Mouse (Mus musculus): ENCODE measurements around the gene Gja5.
"Not testable (repeated sequence)": the region's sequence is repeated elsewhere in the genome, so short reads cannot be mapped to it uniquely, and the experiment has no call there.

Gene Gja5

DNA sequence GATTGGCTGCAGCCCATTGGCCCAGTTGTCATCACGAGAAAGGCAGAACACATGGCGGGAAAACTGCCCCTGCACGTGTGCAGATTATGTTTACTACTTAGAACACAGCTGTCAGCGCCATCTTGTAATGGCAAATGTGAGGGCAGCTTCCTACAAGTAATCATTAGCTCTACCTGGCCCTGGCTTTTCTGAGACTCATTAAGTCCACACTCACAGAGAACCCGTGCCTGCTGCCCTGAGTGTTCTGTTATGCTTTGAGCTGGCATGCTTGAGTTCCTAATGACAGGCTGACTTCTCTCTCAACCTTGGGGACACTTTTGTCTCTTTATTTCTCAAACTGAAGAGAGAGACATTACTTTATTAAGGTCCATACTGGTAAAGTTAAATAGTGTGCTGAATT is 199.5 kb downstream of the Gja5 start:
- CTCF ChIA-PET, result not testable (repeated sequence)

GRCm38 (mm10) chr3:97104696-97105430 is 200.4 kb downstream of the Gja5 start:
- CTCF ChIA-PET, result no interaction called here

DNA sequence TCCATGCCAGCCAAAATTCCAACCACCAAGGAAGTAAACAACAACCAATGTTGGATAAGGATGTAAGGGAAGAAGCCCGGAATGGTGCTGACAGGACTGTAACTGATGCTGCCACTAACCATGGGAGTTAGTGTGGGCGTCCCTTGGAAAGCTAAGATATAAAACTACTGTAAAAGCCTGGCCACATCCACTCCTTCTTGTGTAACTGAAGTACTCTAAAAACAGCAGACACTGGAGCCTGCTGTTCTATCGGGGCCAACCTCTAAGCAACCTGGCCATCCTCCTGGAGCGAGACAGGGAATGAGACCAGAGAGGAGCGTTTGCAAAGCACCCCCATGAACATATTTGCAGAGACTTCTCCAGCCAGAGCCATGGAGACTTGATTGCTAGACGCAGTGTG is 213.0 kb downstream of the Gja5 start:
- CTCF ChIA-PET, result no interaction called here

- CTCF ChIA-PET, result no interaction called here
Observed at GRCm38 (mm10) chr3:97118313-97118712, 213.8 kb downstream of the Gja5 start.

DNA sequence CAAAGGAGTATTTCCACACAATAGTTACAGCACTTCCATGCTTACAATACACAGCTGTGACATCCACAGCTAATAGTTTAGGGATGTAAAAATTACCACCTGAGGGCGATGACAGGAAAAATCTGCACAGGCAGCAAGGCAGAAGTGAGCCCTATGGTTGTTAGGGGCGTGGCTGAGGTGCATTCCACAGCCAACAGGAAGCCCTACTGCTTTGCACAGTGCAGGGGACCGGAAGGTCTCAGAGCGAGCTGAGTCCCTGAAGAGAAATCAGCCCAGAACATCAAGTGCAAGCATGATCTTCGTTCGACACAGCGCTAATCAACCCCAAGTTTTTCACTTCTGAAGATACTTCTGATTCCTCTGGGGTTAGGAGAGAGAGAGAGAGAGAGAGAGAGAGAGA is 219.7 kb downstream of the Gja5 start:
- CTCF ChIA-PET, result no interaction called here
